Mouse (Mus musculus) intestine, postnatal 0 days (tissue): ENCODE data around the gene Capn12. TPM values are rescaled to one million over a fixed set of nuclear protein-coding genes. Genes with fewer than 3 reads are reported as not detected.

Experiments used
- ATAC-seq: fragments of 200-750 bp; cut with Nextera tagmentation; 2 replicates; pipeline ENCODE4 v1.8.0; 2017; ENCODE audit warnings: mild to moderate bottlenecking, moderate TSS enrichment, moderate library complexity
- H3K27ac ChIP-seq: fragments of 300-500 bp; sonication (generic); 2 replicates; pipeline ENCODE4 v1.5.1; 2014; ENCODE audit warnings: mild to moderate bottlenecking, low read depth, low read length, moderate library complexity
- H3K27me3 ChIP-seq: fragments of 300-500 bp; sonication (generic); replicated peaks from 2 replicates; pipeline ENCODE4 v1.6.1; 2014; ENCODE audit warnings: low read length, mixed read lengths; ENCODE audit not compliant: control insufficient read depth, insufficient read depth
- H3K36me3 ChIP-seq: fragments of 300-500 bp; sonication (generic); 2 replicates; pipeline ENCODE4 v1.6.1; 2014; ENCODE audit warnings: mild to moderate bottlenecking, moderate library complexity; ENCODE audit not compliant: control insufficient read depth, insufficient read depth
- H3K4me1 ChIP-seq: fragments of 300-500 bp; sonication (generic); replicated peaks from 2 replicates; pipeline ENCODE4 v1.6.1; 2014; ENCODE audit warnings: antibody characterized with exemption, low read length, mixed read lengths; ENCODE audit not compliant: control insufficient read depth, insufficient read depth
- H3K4me2 ChIP-seq: fragments of 300-500 bp; sonication (generic); replicated peaks from 2 replicates; pipeline ENCODE4 v1.6.1; 2014; ENCODE audit warnings: low read depth, mild to moderate bottlenecking, moderate library complexity
- H3K4me3 ChIP-seq: fragments of 300-500 bp; sonication (generic); 2 replicates; pipeline ENCODE4 v1.5.1; 2014; ENCODE audit warnings: low read depth, low read length
- H3K9ac ChIP-seq: fragments of 300-500 bp; sonication (generic); 2 replicates; pipeline ENCODE4 v1.6.1; 2014; ENCODE audit warnings: mild to moderate bottlenecking, low read depth, low read length
- H3K9me3 ChIP-seq: fragments of 300-500 bp; sonication (generic); 2 replicates; pipeline ENCODE4 v1.6.1; 2016; ENCODE audit warnings: mixed run types; ENCODE audit not compliant: control insufficient read depth
- CTCF ChIP-seq: sonication (generic); IDR thresholded peaks from 2 replicates; pipeline ENCODE4 v1.5.1; 2016; ENCODE audit warnings: low read depth, mild to moderate bottlenecking, control low read depth, antibody characterized with exemption, moderate library complexity
- WGBS: fragments of 180-500 bp; shearing (Covaris S2); extraction: QIAGEN DNeasy Blood & Tissue Kit; methylation state at CpG from one replicate; pipeline ENCODE4 v1.1.7; 2014; 5-methylcytosine and 5-hydroxymethylcytosine counted together
- polyA plus RNA-seq: library from polyadenylated mRNA; unstranded; fragments of >200 nt; fragmentation: Nextera tagmentation; extraction: Ambion mirVana; gene quantifications from 2 replicates; pipeline ENCODE4 v1.2.1, GENCODE M21; 2015

Gene Capn12
- polyA plus RNA-seq, 1 experiment from 2014 or later: 0.25 TPM

- H3K4me3 ChIP-seq: no peak overlapping the region
- H3K27me3 ChIP-seq: peaks cover 15% of the 10 kb centered on the region
- WGBS: 28% methylated on average over 14 of the region's 14 CpGs
- no peak overlapping the region for H3K9ac ChIP-seq
- no peak overlapping the region for H3K27ac ChIP-seq
- H3K9me3 ChIP-seq: no peaks in the 10 kb centered on the region
- ATAC-seq: no peak
- no peak for TF ChIP-seq CTCF
- peaks cover 4% of the 10 kb centered on the region; the same call in 1 of the 2 replicates for H3K36me3 ChIP-seq
- no peak overlapping the region for H3K4me2 ChIP-seq
- no peaks in the 10 kb centered on the region for H3K4me1 ChIP-seq
These were observed 5.3 kb downstream of the Capn12 start for GRCm38 (mm10) chr7:28886486-28886885.

- Histone ChIP-seq H3K27ac (no peak overlapping the region), H3K4me3 (peak overlapping the region; percentile 25), H3K9me3 (no peaks in the 10 kb centered on the region), H3K9ac (no peak overlapping the region), H3K27me3 (peaks cover 15% of the 10 kb centered on the region), H3K4me2 (peak overlapping the region; percentile 61), H3K36me3 (peaks cover 24% of the 10 kb centered on the region), H3K4me1 (no peaks in the 10 kb centered on the region)
- 0 out of 2 replicates have a peak, but pooled peaks have one; percentile 5 for ATAC-seq
- 2% methylated on average over 22 of the region's 27 CpGs for WGBS
- no peak for TF ChIP-seq CTCF
These were observed 7.5 kb downstream of the Capn12 start for GRCm38 (mm10) chr7:28888701-28889161.

- no peak for TF ChIP-seq CTCF
- 81% methylated on average over 17 of the region's 17 CpGs for WGBS
- Histone ChIP-seq H3K27ac (no peak overlapping the region), H3K4me2 (no peak overlapping the region), H3K36me3 (peaks cover 63% of the 10 kb centered on the region), H3K9me3 (no peaks in the 10 kb centered on the region), H3K9ac (no peak overlapping the region), H3K4me3 (no peak overlapping the region), H3K4me1 (no peaks in the 10 kb centered on the region), H3K27me3 (peaks cover 7% of the 10 kb centered on the region)
- ATAC-seq: no peak
These were observed 11.4 kb downstream of the Capn12 start for GRCm38 (mm10) chr7:28892601-28893000.

GRCm38 (mm10) chr7:28893643-28894265 lies 12.5 kb downstream of the Capn12 start:
- Histone ChIP-seq H3K4me1 (no peaks in the 10 kb centered on the region), H3K9me3 (no peaks in the 10 kb centered on the region), H3K4me2 (no peak overlapping the region), H3K9ac (no peak overlapping the region), H3K36me3 (peaks cover 74% of the 10 kb centered on the region), H3K27me3 (peaks cover 1% of the 10 kb centered on the region; the same call in 1 of the 2 replicates), H3K27ac (no peak overlapping the region), H3K4me3 (no peak overlapping the region)
- no peak for ATAC-seq
- peak; percentile 81 for TF ChIP-seq CTCF
- 46% methylated on average over 7 of the region's 7 CpGs for WGBS

- Histone ChIP-seq H3K27me3 (no peaks in the 10 kb centered on the region), H3K4me3 (no peak overlapping the region), H3K9ac (no peak overlapping the region), H3K9me3 (no peaks in the 10 kb centered on the region), H3K36me3 (peaks cover 86% of the 10 kb centered on the region), H3K4me2 (no peak overlapping the region), H3K27ac (no peak overlapping the region), H3K4me1 (no peaks in the 10 kb centered on the region)
- 58% methylated on average over 5 of the region's 5 CpGs for WGBS
- no peak for TF ChIP-seq CTCF
- no peak for ATAC-seq
These were observed 13.7 kb downstream of the Capn12 start for GRCm38 (mm10) chr7:28894942-28895341.

GRCm38 (mm10) chr7:28897661-28898060 lies 16.4 kb downstream of the Capn12 start:
- Histone ChIP-seq H3K36me3 (peaks cover 98% of the 10 kb centered on the region), H3K4me2 (no peak overlapping the region), H3K27ac (no peak overlapping the region), H3K9me3 (no peaks in the 10 kb centered on the region), H3K4me1 (no peaks in the 10 kb centered on the region), H3K27me3 (no peaks in the 10 kb centered on the region), H3K9ac (no peak overlapping the region), H3K4me3 (no peak overlapping the region)
- TF ChIP-seq CTCF: no peak
- 94% methylated on average over 6 of the region's 6 CpGs for WGBS
- no peak for ATAC-seq
